Mouse (Mus musculus): ENCODE results near the gene Afg1l. TPM values are rescaled to one million over a fixed set of nuclear protein-coding genes. Genes with fewer than 3 reads are reported as not detected.
A peak's percentile ranks its signal among the peaks of the same experiment; 100 is the strongest.

Gene Afg1l
- 1 to 10 TPM; 3.3 to 5.5 (median 3.4) TPM for polyA plus RNA-seq (2017; shearing (Covaris generic))

- ATAC-seq = peak; percentile 94
These were observed at the start of gene Afg1l for GRCm38 (mm10) chr10:42478341-42478720. Gene Afg1l, minus strand, starts transcription at chr10:42478565.

- no peak for ATAC-seq
These were observed 47.3 kb upstream of the Afg1l start for GRCm38 (mm10) chr10:42525682-42526081.

GRCm38 (mm10) chr10:42523556-42524162, 45.3 kb upstream of the Afg1l start:
- ATAC-seq = no peak

DNA sequence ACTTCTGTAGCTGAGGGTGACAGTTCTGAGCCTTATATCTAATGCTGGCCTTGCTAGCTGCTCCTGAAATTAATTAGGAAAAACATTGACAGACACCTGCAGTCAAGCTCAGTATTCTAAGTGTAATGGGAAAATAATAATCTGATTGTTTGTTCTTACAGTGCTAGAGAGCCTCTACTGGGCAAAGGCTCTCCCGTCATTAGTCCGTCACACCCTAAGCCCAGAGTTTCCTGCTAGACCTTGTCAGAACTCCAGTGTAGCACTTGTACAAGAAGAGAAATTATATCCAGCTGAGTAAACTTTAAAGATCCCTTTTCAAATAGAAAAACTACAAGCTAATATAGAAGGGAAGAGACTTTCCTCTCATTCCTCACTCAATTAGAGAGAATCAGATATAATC, 44.5 kb upstream of the Afg1l start:
- no peak for ATAC-seq

DNA sequence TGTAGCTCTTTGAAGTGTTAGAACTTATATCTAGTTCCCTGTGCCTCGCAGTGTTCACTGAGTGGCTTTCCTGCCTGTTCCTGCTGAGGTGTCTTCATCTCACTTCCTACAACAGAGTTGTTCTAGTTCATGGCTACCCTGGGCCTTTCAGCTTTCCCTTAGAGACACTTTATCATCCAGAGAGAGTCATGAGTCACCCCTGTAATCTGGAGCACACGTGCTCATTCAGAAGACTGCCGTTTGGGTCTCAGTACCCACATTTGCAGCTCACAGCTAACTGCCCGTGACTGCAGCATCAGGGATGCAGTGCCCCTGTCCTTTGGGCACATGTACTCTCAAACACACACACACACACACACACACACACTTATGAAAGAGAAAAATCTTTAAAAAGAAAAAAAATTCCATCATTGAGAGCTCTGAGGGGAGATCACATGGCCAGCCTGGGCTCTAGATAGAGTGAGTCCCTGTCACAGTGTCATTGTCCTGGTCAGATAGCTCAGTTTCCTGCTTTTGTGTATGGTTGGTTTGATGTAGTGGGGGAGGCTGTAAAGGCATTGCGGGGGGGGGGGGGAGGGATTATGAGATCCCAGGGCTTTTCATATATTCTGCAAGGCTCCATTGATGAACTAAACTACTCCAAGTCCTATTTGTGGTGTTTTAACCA, 43.1 kb upstream of the Afg1l start:
- ATAC-seq = no peak

- ATAC-seq = no peak
These were observed 40.0 kb upstream of the Afg1l start for GRCm38 (mm10) chr10:42518363-42518762.

- ATAC-seq = no peak
These were observed 35.8 kb upstream of the Afg1l start for GRCm38 (mm10) chr10:42514125-42514524.

- no peak for ATAC-seq
These were observed 33.1 kb upstream of the Afg1l start for GRCm38 (mm10) chr10:42511184-42512135.

GRCm38 (mm10) chr10:42510141-42510540, 31.8 kb upstream of the Afg1l start:
- peak; percentile 51 for ATAC-seq

DNA sequence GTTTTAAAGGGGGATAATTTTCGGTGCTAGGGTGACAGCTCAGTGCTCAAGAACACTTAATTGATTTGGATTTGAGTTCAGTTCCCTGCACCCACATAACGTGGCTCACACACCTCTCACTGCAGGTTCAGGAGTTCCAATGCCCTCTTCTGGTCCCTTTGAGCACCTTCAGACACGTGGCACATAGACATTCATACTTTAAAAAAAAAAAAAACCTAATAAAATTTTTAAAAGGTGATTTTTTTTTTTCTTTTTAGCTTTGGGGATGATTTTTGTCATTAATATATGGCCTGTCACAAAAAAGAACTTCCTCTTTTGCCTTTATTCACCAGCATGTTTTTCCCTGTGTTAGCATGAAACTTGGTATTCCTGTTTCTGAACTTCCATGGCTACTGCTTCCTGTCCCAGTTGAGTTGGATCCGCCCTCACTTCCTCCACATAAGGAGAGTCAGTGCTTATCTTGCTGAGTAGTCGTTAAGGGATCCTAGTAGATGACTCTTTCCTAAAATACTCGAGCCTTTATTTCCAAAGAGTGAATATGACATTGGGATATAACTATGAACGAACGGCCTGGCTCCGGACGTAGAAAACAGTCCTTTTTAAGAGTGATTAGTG, 25.8 kb upstream of the Afg1l start:
- ATAC-seq = no peak

DNA sequence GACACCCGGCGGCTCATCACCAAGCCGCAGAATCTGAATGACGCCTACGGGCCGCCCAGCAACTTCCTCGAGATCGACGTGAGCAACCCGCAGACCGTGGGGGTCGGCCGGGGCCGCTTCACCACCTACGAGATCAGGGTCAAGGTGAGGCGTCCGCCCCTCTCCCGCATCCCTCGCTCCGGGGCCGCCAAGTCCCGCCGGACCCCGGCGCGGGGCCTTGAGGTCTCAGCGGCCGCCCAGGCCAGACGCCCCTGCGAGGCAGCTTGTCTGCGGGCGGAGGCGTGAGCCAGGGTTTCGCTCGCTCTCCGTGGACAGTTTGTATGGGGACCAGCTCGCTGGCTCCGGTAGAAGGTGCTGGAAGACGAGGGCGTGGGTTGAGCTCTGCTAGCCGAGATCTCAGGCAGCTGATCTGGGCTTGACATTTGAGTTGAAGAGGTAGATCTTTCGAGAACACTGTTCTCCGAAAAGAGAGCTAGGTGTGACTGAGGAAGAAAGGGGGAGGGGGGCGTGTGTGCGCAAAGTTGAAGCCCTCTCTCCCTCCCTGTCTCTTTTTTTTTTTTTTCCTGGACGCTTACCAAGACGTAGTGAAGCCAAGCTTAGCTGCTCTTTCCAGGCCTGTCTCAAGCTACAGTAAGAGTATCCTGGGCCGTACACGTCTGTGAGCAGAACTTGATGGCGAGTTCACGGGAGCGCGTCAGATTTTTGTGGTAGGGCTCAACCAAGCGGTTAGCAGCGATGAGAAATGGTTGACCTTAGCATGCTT, 24.2 kb upstream of the Afg1l start:
- ATAC-seq = peak; percentile 30

GRCm38 (mm10) chr10:42501775-42502348, 23.5 kb upstream of the Afg1l start, which contains the start of gene Snx3:
Gene Snx3, plus strand, starts transcription at chr10:42502030.
- peak; percentile 84 for ATAC-seq

- ATAC-seq = peak; percentile 2
These were observed 22.8 kb upstream of the Afg1l start for GRCm38 (mm10) chr10:42501161-42501560.

DNA sequence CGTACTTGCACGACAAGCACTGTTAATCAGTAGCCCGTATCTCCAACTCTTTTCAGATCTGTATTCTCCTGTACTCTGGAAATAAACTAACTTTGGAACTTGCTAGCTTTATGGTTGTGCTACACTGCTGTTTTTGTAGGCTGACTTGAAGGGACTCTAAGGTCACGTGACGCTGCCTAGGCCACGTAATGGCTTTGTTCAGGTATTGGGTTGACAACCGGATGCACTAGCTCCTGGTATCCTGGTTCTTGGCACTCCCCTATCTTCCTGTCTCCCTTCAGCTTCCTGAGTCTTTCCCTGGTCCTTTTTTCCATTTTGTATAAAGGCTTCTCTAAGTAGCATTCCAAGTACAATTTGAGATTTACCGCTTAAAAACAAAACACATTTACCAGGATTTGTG, 22.2 kb upstream of the Afg1l start:
- ATAC-seq = no peak

GRCm38 (mm10) chr10:42493000-42493399, 14.6 kb upstream of the Afg1l start:
- no peak for ATAC-seq

DNA sequence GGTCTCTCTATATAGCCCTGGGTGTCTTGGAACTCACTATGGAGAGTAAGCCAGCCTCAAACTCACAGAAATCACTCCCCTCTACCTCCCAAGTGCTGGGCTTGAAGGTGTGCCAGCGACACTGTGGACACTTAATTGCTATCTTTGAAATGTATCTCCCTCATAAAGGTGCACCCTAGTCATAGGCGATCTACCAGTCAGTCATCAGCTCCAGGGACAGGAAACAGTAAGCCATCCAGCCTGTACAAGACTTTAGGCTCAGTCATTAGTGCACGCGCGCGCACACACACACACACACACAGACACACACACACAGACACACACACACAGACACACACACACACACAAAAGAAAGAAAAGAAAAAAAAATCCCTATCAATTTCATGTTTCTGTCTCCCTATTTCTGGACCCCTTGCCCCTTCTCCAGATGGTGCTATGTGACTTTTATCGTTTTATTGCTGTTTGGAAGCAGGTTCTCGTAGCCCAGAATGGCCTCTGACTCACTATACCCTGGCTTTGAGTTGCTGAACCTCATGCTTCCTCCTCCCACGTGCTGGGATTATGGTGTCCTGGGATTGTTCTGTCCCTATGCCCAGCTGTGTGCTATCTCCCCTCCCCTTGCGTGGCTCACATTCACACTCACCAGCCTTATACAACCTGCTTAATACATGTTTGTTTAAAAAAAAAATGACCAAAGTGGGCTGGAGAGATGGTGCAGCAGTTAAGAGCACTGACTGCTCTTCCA, 13.8 kb upstream of the Afg1l start:
- ATAC-seq = no peak

- no peak for ATAC-seq
These were observed 12.8 kb upstream of the Afg1l start for GRCm38 (mm10) chr10:42491158-42491557.

DNA sequence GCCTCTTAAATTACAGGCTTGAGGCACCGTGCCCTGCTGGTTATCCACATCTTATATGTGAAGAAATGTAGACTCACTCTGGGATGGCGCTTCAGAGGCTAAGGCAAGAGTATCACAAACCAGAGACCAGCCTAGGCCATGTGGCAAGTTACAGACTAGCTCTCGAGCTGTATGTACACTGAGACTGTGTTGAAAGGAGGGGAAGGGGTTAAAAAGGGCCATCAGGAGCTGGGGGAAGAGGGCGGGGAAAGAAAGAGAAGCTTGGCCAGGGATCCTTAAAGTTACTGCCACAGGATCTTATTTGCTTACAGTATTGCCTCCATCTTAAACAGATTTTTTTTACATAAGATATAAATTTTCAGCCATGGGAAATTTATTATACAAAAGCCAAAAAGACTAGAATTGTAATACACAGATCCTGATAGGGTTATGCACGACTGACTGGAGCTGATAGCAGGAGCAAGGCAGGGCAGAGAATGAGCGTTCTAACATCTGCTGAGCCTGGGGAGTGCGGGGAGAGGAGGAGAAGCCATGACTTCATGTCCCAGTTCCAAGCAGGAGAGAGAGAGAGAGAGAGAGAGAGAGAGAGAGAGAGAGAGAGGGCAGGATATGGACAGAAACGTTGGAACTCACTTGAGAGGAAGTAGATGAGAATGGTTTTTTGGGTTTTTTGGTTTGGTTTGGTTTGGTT, 10.4 kb upstream of the Afg1l start:
- no peak for ATAC-seq

GRCm38 (mm10) chr10:42480719-42481118, 2.4 kb upstream of the Afg1l start:
- no peak for ATAC-seq
